Mouse (Mus musculus): ENCODE measurements at regions not wholly inside any gene's neighbourhood (a gene's known extent, or its start where the extent isn't known, plus 50 kb on each side); places are given as distances from the start of the nearest gene placed in this dataset.

DNA sequence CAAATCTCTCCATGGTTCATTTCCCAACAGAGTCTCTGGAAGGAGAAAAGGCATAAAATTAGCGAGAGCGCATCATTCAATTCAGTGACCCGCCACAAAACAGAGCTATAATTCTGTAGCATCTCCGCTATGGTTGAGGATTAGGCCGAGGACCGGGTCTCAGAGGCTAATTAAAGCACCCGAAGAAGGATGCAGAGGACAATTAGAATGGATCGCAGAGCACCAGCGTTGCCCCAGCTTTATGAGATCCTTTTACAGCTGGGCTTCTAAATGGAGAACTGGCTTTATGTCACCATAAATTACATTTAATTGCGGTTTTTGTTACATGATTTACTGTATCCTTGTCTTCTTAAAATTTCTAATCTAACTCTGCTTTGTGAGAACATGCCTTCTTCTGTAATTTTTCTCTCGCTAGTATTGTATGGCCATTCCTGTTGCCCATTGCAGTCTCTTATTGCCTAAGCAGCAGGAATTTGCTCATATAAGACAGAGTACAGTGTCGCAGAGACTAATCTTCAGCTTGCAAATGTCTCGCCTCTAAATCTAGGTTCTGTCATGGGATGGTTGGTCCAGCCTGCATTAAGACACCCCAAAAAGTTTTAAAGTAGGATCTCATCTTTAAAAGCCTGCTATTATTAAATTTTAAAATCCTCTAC, 793.5 kb downstream of the Rps29 start:
- Histone ChIP-seq H3K9me3 (no peaks in the 10 kb centered on the region), H3K4me1 (no peaks in the 10 kb centered on the region), H3K9ac (no peak overlapping the region), H3K27me3 (replicated peaks) (no peaks in the 10 kb centered on the region), H3K4me2 (replicated peaks) (no peak overlapping the region), H3K4me3 (no peak overlapping the region), H3K36me3 (no peaks in the 10 kb centered on the region), H3K27ac (no peak overlapping the region)
- ATAC-seq (ENCODE audit: low FRiP score, low read depth), result peak; percentile 80
- 24% methylated on average over 13 of the region's 13 CpGs for WGBS

DNA sequence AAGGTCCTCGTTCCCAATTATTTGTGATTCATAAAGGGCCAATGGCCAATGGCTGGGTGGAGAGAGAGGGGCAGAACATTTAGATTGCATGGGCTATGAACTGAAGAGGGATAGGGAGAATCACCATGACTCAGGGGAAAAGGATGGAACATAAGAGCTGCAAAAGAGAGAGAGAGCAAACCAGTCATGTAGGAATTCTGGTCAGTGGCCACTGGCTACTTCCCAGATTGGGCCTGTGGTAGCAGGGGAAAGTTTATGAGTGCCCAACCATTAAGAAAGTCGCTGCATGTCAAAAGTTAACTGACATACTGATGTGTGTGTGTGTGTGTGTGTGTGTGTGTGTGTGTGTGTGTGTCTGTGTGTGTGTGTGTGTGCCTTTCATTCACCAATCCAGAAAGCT, 795.8 kb downstream of the Rps29 start:
- H3K36me3 ChIP-seq, result no peaks in the 10 kb centered on the region
- no peak overlapping the region for H3K4me2 ChIP-seq (replicated peaks)
- no peak overlapping the region for H3K9ac ChIP-seq
- no peaks in the 10 kb centered on the region for H3K9me3 ChIP-seq
- no peak overlapping the region for H3K4me3 ChIP-seq
- H3K27me3 ChIP-seq (replicated peaks), result no peaks in the 10 kb centered on the region
- no peak overlapping the region for H3K27ac ChIP-seq
- WGBS, result 84% methylated on average over 2 of the region's 2 CpGs
- ATAC-seq (ENCODE audit: low FRiP score, low read depth), result no peak
- no peaks in the 10 kb centered on the region for H3K4me1 ChIP-seq

DNA sequence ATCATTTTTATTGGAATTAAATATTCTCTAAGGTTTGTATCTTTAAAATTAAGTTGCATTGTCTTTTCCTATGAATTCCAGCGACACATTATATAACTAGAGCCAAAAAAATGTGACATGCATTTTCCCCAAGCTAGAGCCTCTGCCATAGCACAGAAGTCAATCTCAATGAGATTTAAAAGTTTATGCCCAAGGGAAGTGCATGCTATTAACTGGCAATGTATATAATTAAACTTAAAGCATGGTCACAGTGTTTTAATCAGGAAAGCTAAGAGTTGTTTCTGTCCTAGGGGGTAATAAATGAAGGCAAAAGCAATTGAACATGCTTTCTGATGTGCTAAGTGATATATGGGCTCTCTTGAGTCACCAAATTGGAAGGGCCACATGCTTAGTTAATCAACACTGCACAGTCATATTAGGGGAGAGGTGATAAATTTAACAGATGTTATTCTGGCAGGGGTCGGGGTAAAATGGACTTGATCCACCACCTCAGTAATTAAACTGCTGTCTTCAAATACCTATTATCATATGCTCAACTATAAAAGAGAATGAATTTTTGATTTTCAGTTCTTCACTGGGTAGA, 812.4 kb downstream of the Rps29 start:
- no peak overlapping the region for H3K4me3 ChIP-seq
- H3K9ac ChIP-seq, result no peak overlapping the region
- H3K27ac ChIP-seq, result no peak overlapping the region
- H3K4me2 ChIP-seq (replicated peaks), result no peak overlapping the region
- peak; percentile 89 for ATAC-seq (ENCODE audit: low FRiP score, low read depth)
- H3K4me1 ChIP-seq, result no peaks in the 10 kb centered on the region
- no peaks in the 10 kb centered on the region for H3K27me3 ChIP-seq (replicated peaks)
- H3K36me3 ChIP-seq, result no peaks in the 10 kb centered on the region
- no peaks in the 10 kb centered on the region for H3K9me3 ChIP-seq
- 54% methylated on average over 2 of the region's 2 CpGs for WGBS

DNA sequence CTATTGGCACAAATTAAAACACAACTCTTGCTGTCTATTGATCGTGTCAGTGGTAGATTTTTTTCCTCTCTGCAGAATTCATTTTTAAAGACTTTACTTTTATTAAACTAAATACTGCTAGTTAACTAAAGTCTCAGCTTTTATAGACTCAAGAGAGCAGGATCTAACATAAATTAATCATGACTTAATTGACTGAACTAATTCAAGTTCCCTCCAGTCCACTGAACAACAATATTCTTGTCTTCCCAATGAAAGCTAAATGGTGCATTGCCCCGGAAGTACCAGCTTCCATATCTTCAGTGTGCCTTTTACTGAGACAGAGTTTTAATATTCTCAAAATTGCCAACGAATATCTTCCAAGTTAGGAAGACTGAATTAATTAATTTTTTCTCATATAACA, 825.2 kb downstream of the Rps29 start:
- no peak overlapping the region for H3K4me3 ChIP-seq
- ATAC-seq (ENCODE audit: low FRiP score, low read depth), result no peak
- H3K36me3 ChIP-seq, result no peaks in the 10 kb centered on the region
- H3K4me2 ChIP-seq (replicated peaks), result no peak overlapping the region
- no peaks in the 10 kb centered on the region for H3K27me3 ChIP-seq (replicated peaks)
- no peaks in the 10 kb centered on the region for H3K9me3 ChIP-seq
- H3K9ac ChIP-seq, result no peak overlapping the region
- WGBS, result 71% methylated on average over 3 of the region's 3 CpGs
- H3K4me1 ChIP-seq, result no peaks in the 10 kb centered on the region
- H3K27ac ChIP-seq, result no peak overlapping the region

DNA sequence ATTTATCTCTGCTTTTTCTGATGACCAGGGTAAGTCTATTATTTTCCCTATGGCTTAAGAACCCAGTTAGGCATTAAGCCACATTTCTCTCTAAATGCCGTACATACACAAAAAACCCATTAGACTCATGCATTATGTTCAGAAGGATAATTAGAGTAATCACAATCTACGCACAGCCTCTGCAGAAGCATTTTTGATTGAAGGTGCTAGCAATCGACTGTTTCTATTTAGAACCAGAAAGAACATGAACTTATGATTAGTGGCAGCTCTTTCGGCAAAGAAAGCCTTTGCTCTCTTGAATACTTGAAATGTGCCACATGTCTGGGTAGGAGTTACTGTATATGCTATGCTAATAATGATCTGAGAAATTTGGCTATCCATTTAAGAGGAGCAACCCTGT, 825.6 kb downstream of the Rps29 start:
- Histone ChIP-seq H3K9me3 (no peaks in the 10 kb centered on the region), H3K36me3 (no peaks in the 10 kb centered on the region), H3K4me2 (replicated peaks) (no peak overlapping the region), H3K4me1 (no peaks in the 10 kb centered on the region), H3K27me3 (replicated peaks) (no peaks in the 10 kb centered on the region), H3K9ac (no peak overlapping the region), H3K4me3 (no peak overlapping the region), H3K27ac (no peak overlapping the region)
- 81% methylated on average over 4 of the region's 4 CpGs for WGBS
- ATAC-seq (ENCODE audit: low FRiP score, low read depth), result no peak

DNA sequence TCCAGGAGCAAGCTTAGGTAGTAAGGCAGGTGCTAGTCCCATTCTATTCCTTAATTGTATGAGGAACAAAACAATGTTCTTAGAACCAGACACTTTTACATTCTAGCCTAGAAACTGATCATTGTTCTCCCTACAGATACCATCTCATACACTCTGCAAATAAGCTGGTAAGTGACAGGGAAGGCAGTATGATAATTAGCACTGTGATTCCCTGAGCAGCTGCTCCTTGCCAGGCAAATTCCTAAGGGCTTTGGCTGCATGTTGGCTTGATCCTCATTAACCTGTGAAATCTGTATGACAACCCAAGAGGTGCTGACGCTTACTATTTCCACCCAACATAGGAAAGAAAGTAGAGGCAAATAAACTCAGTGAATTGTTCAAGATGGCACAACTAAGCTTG, 826.5 kb downstream of the Rps29 start:
- H3K9ac ChIP-seq, result no peak overlapping the region
- H3K27me3 ChIP-seq (replicated peaks), result no peaks in the 10 kb centered on the region
- no peaks in the 10 kb centered on the region for H3K4me1 ChIP-seq
- H3K36me3 ChIP-seq, result no peaks in the 10 kb centered on the region
- 72% methylated on average over 1 of the region's 1 CpGs for WGBS
- no peak overlapping the region for H3K4me3 ChIP-seq
- ATAC-seq (ENCODE audit: low FRiP score, low read depth), result no peak
- H3K27ac ChIP-seq, result no peak overlapping the region
- no peaks in the 10 kb centered on the region for H3K9me3 ChIP-seq
- no peak overlapping the region for H3K4me2 ChIP-seq (replicated peaks)
